Mouse (Mus musculus) forelimb bud, embryonic 11.5 days (tissue): ENCODE measurements around the gene Gpr83.
"Not testable (repeated sequence)": the region's sequence is repeated elsewhere in the genome, so short reads cannot be mapped to it uniquely, and the experiment has no call there.

Source experiments
- DNase-seq: peaks from one replicate; pipeline ENCODE4 v3.0.0-alpha.2; 2012; ENCODE audit warnings: low read depth, low spot score

Gpr83 gene

DNA sequence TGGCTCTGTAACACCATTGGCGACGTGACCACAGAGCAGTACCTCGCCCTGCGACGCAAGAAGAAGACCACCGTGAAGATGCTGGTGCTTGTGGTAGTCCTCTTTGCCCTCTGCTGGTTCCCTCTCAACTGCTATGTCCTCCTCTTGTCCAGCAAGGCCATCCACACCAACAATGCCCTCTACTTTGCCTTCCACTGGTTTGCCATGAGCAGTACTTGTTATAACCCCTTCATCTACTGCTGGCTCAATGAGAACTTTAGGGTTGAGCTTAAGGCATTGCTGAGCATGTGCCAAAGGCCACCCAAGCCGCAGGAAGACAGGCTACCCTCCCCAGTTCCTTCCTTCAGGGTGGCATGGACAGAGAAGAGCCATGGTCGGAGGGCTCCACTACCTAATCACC, 8.3 kb downstream of the Gpr83 start:
- no peak for DNase-seq

DNA sequence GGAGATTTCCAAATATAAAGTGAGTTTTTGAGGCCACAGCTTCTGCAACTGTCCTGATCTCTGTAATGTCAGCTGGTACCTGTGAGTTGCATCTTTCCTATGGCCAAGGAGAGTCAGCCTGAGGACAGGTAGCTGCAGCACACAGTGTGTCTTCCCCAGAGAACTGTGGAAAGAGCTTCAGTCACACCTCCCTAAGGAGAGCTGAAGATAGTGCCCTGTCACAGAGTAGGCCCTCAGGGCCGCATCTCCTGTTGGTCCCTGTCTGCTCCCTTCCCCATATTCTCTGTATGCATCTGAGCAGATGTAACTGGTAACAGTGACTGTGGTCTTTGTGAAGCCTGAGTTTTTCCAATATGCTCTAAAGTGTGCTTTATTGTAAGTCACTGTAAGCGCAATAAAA, 10.4 kb downstream of the Gpr83 start:
- no peak for DNase-seq

DNA sequence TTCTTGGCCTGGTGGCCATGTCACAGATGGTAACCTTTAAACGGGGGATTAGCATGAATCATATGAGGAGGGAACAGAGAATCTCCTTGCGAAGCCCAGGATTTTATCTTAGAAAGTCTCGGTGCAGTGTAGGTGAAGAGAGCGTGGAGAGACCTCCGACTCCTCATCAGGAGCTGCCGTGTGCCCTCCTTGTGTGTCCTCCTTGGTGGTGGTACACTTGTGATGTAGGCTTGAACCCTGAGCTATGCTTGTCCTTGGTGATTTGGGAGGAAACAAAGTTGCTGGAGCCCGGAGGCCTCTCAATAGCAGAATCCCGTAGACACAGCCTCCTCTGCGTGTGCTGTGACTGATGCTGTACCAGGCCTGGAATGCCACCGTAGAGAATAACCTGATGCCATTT, 10.8 kb downstream of the Gpr83 start:
- DNase-seq = no peak

DNA sequence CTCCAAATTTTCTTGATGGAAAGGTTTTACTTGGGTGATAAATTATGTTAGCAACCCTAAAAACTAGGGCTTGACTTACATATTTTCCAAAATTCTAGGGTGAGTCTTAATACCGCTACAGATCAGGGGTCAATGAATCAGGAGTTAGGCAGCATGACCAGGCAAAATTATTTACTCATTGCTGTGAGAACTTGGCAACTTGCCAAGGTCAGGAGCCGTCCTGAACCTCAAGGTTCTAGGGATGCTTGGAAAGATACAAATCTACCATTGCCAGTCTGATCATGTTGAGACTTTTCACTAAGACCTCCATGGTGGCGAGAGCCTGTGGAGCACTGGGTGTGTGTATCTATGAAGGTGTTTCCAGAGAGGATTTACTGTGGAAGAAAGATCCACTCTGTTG, 11.5 kb downstream of the Gpr83 start:
- no peak for DNase-seq

DNA sequence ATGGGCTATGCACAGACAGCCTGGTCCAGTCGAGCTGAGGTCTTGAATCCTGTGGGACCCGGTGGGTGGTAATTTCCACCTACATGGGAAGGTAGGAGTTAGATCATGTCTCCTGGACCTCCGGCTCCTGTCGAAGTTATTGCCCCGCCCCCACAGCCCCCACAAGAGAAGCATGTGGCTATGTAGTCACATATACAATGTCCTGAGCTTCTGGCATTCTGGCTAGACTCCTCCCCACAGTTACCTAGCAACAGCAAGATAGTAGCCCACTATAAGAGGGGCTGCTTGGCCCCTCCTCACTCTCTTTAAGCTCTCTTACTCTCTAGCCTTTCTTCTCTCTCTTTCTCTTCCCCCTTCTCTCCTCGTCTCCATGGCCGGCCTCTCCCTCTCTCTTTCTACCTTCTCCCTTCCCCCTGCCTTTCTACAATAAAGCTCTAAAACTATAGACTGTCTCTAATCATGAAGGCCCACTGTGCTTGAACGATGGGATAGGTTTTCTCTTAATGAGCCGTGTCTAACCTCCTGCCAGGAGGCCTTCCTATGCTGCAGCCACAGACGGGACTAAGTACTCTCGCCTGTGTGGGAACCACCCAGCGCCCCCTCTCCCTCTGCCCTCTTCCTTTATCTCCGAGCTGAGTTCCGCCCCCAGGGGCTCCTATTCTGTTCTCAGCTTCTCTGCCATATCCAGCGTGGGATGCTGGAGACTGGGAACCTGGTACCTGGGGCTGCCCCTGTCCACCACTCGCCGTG, 12.3 kb downstream of the Gpr83 start:
- no peak for DNase-seq

DNA sequence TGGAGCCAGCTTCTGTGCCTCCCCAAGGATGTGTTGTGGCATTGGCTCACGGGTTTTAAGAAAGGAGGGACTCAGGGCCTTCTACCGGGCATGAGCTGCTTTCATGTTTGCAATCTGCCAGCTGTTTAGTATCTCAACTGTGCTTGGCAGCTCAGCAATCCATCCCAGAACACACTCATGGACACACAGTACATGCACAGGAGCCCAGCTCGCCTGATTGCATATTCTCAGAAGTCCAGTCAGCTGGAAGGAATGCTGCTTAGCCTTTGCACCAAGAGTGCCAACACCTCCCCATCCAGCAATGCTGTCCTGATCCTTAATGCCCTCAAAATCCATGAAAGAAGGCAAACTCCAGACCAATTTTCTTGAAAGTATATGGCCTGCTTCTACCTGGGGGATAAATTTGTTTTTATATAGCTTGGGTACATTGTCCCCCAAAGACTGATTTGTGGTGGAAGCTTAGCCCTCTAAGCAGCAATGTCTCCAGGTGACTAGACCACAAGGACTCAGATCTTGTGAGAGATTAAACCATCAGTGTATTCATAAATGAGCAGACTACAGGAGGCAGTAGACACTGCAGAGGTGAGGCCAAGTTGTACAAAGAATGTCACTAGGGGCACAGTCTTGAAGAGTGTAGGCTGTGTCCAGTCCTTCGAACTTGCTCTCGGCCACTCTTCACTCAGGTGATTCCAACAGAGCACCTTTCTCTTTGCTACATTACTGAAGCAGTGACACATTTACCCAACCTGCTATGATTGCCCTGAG, 15.9 kb downstream of the Gpr83 start:
- DNase-seq = no peak

DNA sequence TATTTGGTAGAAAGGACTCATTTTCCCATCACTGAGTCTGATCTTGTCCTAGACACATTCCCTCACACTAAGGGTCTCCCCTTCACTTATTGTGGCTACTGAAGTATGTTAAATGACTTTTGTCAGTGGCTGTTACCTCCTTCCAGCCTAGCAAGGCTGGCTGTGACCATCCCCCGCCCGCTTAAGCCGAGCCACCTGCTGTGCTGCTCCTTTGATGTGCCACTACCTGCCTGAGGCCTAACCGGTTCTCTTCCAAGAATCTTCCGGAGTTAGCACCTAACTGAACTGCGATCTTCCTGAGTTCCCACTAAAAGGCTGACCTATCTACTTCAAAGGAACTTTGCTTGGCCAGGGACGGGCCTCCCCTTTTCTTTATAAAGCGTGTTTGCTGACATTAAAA, 16.6 kb downstream of the Gpr83 start:
- not testable (repeated sequence) for DNase-seq

DNA sequence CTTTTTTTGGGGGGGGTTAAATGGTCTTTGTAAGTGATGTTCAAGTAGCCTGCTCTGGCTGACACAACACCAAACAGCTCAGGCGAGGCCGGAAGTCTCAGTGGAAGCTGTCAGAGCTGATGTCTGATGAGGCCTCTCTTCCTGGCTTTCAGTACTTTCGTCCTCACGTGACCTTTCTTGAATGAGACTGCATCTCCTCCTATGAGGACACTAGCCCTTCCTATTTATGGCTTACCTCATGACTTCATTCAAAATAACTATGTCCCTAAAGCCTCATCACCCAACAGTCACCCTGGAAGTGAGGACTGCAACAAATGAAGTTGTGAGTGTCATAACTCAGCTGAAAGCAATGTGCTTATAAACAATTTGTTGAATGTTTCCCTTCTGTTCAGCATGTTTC, 24.6 kb downstream of the Gpr83 start:
- DNase-seq = no peak

DNA sequence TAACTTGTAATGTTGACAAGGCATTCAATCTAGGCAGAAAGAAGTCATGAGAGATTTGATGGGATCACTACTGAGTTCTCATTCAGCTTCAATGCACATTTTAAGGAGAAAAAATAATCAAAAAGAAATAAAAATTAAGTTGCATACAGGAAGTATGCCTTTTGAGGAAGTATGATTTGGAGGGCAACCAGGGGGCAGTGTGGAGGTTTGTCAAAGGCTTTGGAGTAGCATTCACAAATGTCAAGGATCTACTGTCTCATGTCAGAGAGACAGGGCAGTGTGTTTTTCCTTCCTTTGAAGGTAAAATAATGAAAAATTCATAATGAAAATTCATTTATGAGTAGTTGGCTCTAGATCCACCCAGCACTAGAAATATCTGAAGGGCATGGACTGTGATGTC, 25.1 kb downstream of the Gpr83 start:
- no peak for DNase-seq

DNA sequence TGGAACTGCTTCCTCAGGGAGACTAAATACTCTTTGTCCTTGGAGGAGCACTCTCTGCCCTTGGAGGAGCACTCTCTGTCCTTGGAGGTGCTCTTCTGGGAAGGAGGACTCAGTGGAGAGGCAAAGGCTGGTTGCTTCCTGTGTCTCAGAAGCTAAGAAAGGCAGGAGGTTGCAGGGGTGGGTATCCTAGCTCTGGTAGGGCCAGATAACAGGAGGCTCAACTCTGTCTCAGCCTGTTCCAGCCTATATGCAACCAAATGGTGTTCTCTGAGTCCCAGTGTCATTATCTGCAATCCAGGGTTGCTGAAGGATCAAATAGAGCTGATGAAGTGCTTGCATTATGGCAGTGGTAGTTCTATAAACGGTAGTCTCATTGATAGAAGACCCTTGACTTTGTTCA, 25.9 kb downstream of the Gpr83 start:
- no peak for DNase-seq

DNA sequence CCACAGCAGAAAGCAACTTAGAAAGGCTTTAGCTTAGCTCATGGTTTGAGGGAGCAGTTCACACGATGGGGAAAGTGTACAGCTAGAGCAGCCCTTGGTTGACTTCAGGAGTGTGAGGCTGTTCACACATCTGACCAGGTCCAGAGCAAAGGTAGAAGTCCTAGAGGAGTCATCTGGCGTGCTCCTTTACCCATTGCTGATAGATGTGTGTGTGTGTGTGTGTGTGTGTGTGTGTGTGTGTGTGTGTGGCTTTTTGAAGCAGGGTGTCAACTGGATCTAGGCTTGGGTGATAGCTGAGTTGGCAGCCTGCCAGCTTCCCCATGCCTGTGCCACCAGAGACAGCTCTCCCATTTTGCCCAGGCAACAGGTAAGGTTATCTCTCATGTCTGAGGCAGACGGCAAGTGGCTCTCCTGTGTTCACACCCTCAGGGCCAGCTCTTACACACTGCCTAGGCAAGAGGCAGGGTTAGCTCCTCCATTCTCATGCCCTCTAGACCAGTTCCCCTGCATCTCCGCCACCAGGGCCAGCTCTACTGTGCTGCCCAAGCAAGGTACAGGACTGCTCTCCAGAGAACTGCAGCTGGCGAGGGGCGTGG, 27.9 kb downstream of the Gpr83 start:
- DNase-seq = no peak

DNA sequence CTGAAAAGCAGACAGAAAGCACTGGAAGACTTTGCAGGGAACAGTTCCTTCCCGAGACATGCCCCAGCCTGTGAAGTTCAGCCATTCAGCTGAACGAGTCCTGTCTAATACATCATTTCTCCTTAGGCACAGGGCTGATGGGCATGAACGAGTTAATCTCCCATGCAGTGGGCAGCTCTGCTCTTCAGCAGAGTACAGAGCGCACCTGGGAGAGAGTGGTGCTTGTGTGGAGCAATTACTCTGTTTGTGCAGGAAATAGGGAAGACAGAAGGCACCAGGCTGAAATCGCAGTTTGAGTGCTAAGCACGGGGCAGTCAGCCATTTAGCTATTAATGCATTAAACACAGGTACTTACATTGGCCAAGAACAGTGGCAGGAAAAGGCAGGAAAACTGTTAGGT, 28.7 kb downstream of the Gpr83 start:
- DNase-seq = no peak

DNA sequence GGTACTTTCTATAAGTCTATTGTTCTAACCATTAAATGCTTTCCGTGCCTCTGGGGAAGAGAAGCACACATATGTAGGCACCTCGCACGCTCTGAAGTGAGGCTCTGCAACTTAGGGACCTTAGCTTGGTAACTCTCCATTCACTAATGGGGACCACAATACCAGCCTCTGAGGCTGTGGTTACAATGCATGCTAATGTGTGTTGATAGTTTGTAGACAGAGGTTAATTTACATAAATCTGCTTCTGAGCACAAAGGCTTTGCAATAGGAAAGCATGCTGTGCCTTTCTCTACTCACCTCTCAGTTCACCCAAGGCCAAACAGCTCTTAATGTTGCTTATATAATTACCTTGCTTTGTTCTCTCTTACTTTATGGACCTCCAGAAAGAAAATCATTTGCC, 30.7 kb downstream of the Gpr83 start:
- DNase-seq = no peak

DNA sequence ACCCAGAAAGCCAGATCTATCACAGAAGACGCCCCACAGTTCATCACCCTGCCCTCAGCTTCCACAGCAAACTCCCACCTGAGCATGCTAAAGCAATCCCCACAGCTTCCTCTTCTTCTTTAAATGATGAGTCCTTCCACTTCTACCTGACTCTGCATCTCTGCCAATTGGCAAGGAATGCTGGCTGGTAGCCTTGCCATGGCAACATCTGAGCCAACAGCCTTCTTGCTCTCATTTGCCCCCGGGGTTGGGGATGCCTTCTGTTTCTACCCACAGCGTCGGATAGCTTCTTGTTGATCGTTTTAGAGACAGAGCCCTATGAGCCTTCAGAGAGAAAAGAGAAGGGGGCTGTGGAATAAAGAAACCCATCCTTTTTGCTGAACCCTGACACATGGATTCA, 31.9 kb downstream of the Gpr83 start:
- DNase-seq = no peak

DNA sequence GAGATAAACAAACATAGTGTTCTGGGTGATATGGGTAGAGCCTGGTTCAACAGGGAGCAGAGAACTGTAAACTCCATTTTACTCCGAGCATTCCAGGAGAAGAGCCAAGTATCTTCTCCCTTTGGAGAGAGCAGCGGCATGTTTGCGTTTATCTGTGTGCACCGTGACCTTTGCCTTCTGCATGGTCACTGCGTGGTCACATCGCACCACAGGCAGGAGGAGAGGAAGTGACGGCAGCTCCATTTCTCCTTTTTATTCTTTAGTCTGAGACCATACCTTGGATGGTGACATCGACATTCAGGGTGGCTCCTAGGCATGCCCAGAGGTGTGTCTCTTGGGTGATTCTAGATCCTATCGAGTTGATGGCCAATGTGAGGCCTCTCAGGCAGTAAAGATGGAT, 33.4 kb downstream of the Gpr83 start:
- no peak for DNase-seq

DNA sequence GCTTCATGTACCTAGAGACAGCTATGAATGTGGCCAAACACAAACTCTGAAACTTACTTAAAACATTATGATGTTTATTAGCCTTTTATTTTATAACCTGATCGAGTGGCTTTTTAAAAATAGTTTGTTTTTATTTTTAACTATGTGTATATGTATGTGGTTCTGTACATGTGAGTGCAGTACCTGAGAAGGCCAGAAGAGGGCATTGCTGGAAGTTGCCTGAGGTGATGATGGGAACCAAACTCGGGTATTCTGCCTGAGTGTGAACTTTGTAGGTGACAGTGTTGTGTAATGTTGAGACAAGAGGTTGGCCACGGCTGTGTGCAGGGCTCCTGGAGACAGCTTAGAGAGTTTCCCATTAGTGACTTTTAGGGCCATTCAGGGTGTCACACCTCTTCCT, 34.6 kb downstream of the Gpr83 start:
- no peak for DNase-seq

DNA sequence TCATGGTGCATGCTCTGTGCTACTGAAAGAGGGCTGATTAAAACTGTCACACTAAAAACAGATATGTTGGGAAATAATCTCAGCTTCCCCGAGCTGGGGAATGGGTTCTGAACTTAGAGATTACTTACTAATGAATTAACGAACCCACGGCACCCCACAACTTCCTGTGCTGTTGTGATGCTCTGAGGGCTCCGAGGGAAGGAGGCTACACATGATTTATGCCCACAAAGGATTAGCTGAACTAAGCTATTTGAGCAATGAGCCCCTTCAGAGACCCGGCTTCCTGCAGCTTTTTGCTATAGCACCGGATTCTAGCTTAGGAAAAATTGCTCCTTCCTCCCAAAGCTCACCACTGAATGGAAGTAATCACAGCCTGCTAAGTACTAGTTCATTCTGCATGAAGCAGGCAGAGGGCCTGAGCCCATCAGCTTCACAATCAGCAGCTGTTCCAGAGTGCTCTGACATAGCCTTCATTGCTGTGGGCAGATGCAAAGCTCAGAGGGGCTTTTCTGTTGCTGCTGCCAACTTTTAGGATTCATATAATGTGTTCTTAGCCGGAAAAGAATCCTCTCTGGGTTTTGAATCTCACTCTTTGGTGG, 35.3 kb downstream of the Gpr83 start:
- DNase-seq = no peak

DNA sequence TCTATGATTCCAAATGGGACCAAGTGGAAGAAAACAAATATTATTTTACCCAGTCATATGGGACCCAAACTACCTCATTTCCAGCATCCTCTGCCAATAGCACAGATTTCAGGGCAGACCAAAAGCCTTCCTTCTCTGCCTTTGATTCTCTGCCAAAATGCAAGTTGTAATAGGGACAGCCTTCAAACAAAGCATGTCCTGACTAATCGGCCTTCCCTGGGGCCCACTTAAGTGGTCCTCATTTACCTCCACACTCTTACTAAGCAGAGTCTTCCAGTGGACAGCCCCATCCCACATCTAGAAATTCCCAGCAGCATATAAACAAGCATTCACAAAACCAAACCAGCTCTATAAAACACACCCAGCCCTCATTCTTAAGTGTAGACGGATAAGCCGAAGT, 37.1 kb downstream of the Gpr83 start:
- no peak for DNase-seq

DNA sequence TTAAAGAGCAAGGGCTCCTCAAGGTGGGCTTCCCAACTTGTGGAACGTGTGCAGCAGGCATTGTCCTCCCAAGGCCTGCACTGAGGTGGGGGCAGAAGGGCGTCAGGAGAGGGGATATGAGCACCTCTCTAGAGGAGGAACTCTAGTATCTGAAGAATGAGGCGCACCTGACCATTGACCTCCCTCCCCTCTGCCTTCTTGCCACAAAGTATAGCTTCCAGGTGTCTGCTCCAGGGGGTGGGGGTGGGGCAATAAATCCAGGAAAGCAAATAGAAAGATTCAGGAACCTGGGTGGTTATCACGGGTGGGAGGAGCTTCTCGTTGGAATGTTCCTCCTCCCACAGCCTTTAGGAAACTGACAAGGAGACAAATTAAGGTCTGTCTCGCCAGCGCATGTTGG, 41.7 kb downstream of the Gpr83 start:
- no peak for DNase-seq

DNA sequence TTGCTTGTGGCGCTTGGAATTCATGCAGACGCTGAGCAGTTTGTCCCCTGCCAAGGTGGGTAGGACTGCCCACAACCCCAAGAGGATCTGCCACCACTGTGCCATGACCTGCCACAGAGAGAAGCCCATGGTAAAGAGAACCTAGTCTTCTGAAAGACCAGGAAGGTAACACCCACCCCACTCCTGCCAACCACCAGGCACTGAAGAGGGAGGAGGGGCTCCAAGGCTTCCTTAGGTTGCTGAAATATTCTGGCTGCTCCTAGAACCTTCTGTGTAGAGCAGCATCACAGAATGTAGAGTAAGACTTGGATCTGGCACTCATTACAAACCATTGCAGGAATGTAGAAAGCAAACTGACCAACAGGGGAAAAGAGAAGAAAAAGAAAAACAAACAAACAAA, 42.4 kb downstream of the Gpr83 start:
- DNase-seq = no peak

DNA sequence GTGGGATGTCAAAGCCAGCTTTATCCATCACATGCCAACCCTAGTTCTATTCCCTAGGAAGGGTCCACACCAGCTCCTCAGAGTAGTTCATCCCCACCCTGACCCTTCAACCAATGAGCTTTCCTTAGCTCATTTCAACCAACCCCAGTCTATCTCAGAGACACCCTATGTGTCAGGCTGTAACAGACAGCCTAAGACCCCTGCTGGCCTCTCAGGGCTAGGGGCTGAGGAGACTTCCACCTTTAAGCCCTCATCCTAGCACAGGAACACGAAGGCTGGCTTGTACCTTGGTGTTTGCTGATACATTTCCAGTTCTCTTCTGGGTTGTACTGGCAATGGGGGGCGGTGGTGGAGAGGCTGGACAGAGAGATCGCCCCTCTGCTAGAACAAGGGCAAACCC, 43.0 kb downstream of the Gpr83 start:
- DNase-seq = no peak

DNA sequence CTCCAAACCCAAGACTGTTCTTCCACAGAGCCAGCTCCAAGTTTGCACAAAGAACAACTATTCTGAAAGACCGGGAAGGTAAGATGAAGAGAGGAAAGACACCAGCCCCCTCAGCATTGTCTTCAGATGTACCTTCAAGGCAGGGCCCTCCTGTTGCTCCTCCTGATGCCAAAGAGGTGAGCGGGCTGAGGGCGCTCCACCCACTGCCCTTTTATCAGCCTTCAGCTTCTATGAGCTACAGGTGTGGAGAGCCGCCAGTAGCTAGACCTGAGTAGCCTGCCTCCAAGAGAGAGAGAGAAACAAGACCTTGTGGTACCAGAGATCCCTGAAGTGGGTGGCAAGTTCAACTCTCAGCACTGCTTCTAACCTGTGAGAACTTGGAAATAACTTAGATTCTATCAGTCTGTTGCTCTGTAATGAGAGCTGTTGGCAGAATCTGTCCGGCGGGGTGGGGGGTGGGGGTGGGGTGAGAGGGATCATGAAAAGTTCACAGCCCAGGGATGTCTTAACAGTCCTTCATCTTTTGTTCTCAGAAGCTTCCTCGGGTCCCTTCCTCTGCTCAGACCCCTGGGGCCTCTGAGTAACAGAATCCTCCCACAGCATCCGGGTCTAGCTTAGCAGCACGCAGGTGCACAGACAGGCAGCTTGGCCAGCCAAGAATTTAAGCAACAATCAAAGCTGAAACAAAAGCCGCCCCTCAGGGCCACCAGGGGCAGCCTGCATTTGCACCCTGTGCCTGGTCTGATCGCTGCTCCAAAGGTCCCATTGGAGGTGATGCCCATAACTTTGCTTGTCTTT, 43.8 kb downstream of the Gpr83 start, which contains the start of gene Izumo1r:
Gene Izumo1r (minus strand): TSS at position 369 of the 798 bp plus-strand sequence.
- no peak for DNase-seq
